Mouse (Mus musculus): ENCODE data around the gene Slc6a12.
A peak's percentile ranks its signal among the peaks of the same experiment; 100 is the strongest.

The Slc6a12 gene

DNA sequence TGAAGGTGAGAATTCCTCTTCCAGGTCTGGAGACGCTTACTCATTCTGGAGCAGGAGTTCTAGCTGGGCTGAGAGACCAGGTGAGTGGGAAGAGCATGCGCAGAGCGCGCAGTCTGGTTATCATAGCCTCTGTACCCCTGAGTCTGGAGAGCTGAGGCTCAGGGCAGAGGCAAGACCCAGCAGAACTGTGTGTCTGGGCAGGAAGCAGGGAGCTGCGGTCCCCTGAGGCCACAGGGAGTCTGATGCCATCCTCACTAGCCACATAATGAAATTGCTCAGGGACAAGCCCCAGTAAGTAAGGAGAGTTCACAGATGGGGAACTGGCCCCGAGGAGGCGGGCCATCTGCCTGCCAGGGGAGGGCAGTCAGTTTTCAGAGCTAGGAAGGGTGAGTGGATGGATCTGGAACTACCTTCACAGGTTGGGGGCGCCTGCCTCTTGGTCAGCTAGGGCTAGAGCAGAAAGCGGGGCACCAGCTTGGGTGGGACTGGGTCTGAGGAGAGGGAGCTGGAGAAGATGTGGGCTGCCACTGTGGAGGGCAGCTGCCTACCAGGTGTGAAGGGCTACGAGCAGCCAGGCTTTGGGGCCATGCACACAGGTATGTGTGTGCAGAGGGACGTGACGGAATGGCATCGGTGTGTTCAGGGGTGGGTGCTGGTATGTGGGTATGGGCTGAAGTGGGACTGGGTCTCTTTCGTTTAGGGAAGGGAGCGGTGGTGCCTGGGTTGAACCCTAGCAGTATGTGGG lies at the start of gene Slc6a12:
Slc6a12 (plus strand) TSS at position 51 of the 745 bp plus-strand sequence.
- peak; percentile 52 for DNase-seq (ENCODE audit: low read depth, low spot score)

DNA sequence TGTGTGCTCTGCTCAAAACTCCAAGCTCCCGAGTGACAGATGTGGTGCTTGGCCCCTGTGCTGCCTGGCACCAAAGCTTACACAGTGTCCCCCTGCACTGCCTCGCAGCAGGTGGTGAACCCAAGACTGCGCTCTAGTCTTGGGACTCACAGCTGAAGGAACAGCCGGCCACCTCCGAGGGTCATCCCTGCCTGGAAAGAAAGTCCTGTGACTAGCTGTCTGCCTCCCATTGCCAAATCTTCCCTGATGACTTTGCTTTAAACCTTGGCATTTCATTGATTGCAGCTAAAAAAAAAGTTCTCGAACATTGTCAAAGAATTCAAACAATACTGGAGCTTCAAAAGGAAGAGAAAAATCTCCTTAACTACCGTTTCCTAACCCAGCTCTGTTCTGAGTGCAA lies 43.6 kb upstream of the Slc6a12 start:
- no peak for DNase-seq (ENCODE audit: low read depth, low spot score)

DNA sequence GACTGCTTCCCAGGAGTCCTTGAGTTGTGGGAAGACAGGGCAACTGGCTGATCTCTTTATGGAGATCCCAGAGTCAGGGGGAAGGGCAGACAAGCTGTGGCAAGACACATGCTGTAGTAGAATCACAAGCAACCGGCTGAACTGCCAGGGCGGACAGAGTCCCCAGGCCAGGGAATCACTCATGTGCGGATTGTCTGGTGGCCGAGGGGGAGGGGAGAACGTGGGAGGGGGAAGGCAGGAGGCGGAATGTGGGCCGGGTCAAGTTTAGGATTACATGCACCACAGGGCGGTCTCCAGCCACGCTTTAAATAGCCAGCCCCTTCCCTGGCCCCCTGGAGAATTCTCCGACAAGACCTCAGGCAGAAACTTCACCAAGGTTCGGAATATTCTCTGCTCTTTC lies 42.9 kb upstream of the Slc6a12 start, which contains the start of gene Slc6a13:
Slc6a13 (plus strand) TSS at position 274 of the 400 bp plus-strand sequence.
- DNase-seq (ENCODE audit: low read depth, low spot score) = no peak

DNA sequence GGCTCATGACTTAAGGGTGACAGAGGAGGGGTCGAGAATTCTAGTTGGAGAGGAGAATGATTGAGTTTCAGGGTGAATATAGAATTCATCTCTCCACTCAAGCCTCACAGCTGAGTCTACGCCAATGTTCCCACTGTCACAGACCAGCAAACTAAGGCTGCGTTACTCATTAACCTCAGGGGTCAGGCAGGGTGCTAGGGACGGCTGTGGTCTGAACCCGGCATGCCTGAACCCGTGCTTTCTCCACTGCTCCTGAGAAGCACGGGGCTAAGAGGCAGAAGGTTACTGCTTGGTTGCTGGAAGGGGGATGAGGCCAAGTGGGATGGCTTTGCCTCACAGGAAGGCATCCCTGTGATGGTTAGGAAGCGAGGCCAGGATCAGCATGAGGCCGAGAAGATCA lies 42.4 kb upstream of the Slc6a12 start:
- DNase-seq (ENCODE audit: low read depth, low spot score) = no peak

DNA sequence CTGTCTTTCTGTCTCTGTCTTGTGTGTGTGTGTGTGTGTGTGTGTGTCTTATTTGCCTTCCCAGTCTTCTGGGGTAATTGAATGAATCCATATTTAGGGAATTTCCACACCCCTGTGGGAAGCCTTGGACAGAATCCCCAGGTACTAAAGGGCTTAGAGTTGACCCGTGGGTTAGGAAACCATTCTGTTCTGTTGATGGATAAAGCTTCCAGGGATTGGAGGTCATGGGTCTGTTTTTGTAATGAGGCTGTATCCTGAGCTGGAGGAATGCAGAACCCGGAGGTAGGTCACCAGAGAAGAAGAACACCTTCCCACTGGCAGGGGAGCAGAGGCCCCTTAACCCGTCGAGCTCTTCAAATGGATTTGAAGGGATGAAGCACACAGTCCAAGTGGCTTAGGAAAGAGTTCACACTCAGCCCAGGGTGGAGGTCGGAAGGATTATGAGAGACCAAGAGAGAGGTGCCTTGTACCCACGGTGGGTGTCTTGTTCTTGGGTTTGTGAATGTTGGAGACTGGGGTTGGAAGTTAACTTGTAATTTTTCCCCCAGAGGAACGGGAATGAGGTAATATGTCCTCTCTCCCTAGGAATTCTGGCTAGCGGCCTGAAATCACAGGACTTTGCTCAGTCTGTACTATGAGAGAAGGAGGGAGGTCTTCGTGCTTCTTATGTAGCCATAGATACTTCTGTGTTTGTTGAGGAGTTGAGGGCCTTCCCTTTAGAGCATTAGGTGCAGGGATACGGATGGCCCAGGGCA lies 39.2 kb upstream of the Slc6a12 start:
- DNase-seq (ENCODE audit: low read depth, low spot score) = no peak

DNA sequence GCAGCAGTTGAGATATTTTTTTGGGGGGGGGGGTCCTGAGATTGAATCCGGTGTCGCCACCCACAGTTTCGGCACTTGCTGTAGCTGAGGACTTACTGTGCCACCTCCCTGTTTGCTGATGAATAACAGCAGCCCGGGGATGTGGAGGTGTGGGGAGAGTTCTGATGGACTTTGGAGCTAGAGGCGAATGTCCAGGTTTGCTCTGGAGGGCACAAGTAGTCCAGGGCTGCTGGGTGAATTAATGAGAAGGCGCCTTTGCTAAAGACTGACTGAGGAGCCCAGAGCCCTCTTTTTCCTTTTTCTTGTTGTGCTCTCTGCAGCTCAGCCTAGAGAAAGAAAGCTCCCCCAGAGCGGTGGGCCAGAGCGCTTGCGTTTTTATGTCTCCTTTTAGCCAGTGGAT lies 38.2 kb upstream of the Slc6a12 start:
- DNase-seq (ENCODE audit: low read depth, low spot score) = no peak

DNA sequence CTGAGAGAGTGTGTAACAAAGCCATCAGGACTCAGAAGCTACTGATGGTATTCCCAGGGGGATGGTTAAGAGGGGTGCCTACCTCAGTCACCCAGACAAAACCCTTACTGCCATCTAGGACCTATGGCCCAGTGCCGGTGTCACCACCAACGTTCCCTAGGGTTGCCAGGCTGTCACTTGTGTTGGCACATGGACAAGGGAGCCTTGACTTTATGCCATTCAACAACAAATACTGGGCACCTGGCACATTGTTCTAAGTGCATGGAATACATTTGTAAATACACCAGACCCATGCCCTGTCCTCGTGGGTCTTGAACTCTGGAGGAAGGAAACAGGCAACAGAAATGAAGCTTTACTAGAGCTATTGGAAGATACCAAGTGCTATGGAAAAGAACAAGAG lies 37.3 kb upstream of the Slc6a12 start:
- no peak for DNase-seq (ENCODE audit: low read depth, low spot score)

DNA sequence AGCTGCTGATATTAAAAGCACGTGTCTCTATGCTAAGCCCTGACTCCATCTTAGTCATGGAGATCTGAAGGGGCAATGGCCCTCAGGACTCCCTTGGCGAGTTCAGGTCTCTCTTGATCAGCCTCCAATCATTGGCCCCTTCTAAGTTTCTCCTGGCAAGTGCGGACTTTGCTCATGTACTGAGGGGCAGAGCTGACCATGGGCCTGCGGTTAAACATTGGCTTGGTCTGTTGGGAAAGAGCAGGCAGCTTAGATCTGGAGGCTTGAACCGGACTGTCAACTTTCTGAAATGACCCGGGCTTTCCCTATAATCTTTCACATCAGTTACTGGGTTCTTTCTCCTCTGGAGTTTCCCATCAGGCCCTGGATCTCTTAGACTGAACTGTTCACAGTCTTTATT lies 31.9 kb upstream of the Slc6a12 start:
- DNase-seq (ENCODE audit: low read depth, low spot score) = no peak

DNA sequence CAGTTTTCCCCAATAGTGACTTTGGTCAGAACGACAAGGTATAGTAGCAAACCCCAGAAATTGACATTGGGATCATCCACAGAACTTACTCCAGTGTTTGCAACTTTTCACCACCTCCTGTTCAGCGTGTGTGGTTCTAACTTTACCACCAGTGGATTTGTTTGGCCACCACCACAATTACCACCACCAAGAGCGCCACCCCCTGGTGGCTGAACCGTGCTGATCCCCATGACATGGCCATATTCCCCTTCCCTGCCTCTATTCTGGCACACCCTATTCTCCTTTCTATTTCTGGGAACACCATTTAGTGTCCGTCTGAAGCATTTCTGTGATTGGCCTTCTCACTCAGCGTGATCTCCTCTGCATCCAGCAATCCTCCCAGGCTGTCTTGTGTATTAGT lies 23.8 kb upstream of the Slc6a12 start:
- peak; percentile 20 for DNase-seq (ENCODE audit: low read depth, low spot score)

DNA sequence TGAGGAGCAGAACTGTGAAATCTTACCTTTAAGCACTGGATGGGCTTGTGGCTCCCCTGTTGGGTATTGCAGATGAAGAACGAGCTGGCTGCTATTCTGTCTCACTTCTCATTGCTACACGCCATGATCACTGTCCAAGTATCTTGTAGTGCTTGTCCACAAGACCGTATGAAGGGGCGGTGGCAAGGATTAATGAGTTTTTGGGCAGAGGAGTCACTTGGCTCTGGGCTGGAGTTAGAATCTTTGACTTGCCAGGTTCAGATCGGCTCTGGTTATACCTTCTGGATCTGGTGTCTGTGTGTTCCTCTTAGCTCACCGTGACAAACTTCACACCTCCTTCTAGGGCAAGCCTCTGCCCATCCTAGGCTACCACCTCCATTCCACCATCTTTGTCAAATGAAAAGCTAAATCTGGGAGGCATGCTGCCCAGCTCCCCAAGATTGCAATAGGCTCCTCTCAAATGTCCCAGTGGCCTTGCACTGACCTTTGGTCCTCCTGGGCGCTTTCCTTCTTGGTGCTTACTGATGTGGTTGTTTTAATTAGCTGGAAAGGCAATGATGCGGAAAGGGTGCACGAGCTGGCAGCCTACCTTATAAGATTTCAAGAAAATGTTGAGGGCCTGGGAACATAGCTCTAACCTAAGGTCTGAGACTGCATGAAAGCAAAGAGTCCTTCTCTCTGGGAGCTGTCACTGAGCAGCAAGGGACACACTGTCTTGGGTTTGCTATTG lies 20.3 kb upstream of the Slc6a12 start:
- DNase-seq (ENCODE audit: low read depth, low spot score) = no peak

DNA sequence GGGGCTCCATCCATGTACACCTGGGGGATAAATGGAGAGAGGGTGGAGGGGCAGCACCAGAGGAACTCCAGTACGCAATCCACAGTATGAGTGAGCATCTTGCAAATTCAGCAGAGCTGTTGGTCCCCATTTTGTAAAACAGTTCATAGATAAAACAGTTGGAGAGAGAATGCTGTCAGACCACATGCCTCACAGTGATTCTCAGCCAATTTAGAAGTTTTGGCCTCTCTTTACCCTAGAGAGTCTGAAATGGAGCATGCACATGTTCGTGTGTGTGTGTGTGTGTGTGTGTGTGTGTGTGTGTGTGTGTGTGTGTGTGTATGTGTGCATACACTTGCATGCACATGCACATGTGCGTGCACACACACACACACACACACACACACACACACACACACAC lies 17.6 kb upstream of the Slc6a12 start:
- no peak for DNase-seq (ENCODE audit: low read depth, low spot score)

DNA sequence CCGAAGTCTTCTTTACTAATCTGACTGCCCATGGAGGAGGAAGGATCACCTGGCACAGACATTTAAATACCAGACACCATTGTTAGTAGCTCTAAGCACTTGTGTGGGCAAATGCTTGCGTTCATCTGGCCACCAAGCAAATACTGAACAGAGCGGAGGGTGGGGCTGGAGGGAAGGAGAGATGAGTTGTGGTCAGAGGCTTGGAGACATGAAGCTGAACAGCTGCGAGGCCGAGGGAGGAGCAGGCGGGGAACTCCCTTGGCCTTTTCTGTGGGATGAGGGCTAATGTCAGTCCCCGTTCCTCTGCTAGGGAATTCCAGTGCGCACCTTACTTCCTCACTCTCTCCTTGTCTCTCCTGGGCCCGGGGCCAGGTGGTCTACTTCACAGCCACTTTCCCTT lies 17.1 kb upstream of the Slc6a12 start:
- DNase-seq (ENCODE audit: low read depth, low spot score) = no peak

DNA sequence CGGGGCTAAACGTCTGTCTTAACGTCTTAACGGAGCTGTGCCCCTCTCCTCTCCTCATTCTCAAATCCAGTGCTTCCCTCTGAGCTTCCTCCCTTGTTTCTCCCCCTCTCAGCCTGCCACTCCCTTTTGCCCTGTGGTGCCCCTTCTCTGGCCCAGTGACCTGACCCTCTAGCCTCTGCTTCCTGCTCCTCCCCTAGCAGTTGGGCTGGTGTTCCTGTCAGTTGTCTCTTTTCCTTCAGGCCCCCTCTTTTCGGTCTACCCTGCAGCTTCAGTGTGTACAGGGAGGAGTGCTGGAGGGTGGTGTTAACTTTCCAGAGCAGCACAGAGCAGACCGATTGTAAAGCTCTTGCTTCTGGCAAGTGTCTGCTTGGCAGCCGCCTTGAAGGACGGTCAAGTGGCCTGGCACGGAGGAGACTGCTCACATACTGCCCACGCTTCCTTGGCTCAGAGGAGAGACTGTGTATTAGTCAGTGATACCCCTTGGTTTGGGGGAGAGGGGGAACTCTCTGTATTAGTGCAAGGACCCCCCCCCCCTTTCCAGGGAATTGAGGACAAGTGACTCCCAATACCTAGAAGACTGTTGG lies 16.3 kb upstream of the Slc6a12 start:
- no peak for DNase-seq (ENCODE audit: low read depth, low spot score)

DNA sequence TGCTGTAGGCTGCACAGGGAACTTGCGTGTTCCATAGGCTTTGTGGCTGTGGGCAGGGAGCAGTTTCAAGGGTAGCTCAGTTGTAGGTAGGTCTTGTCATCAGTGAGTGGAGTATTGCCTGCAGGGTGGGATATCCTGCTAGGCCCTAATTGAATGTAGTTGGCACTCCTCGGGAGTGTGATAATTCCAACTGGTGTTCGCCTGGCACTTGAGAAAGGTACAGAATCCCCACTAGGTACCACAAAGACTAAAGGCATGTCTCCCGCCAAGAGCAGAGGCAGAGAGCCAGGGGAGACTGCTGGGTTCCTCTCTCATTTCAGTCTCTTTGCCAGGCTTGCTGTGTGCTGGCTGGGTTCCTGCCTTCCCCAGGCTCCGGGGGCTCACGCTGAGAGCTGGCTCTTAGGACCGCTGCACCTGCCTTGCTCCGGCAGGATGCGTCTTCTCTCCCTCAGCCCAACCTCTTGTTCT lies 14.4 kb upstream of the Slc6a12 start:
- DNase-seq (ENCODE audit: low read depth, low spot score) = no peak

DNA sequence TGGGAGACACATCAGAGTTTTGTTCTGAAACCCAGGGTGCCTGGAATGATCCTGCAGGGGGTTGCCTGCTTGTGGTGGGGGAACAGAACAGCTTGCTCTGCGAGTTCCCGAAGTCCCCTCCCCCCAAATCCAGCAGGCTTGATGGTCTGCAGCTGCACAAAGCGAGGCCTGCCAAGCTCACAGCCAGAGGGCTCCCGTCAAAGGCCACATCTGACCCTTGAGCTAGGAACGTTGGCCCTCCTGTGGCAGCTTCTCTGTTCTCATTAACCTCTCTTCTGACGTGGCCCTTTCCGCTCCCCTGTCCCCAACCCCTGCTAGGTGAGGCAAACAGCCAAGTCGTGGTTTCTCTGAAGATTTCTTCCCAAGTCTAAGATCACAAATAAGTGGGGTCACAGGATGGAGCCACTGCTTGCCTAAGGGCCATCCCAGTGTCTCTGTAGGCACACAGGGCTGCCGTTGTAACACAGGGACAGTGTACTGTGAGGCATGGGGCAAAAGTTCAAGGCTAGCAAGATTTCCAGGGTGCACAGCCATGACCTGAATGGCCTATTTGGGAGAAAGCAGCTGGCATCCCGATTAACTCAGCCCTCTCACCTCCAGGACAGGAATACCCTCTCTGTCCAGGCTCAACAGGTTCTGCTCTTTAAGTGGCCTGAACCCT lies 12.9 kb upstream of the Slc6a12 start:
- DNase-seq (ENCODE audit: low read depth, low spot score) = no peak

DNA sequence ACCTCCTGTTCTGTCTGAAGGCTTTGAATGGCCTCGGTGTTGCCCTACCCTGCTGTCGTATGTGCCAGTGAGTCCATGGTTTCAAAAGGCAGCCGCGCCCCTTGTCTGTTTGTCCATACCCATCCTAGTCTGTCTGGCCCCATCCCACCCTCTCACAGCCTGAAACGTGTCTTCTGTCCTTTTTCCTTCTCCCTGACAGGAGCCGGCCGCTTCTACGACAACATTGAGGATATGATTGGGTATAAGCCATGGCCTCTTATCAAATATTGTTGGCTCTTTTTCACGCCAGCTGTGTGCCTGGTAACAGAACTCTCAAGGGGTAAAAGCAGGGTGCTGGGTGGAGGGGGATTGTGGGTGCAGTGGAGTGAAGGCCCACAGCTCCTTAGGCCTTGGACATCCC lies 7.0 kb upstream of the Slc6a12 start:
- DNase-seq (ENCODE audit: low read depth, low spot score) = no peak

DNA sequence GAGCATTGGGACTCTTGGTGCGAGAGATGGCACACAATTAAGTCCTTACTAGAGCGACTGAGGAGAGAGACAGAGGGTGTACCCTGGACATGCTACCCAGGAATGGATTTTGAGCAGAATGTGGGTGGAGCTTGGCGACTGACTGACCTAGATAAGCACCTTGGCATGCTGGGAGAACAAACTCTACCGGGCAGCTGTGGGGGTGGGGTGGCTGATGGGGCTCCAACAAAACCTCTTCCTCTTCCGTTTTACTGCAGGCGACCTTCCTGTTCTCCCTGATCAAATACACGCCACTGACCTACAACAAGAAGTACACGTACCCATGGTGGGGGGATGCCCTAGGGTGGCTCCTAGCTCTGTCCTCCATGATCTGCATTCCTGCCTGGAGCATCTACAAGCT lies 6.3 kb upstream of the Slc6a12 start:
- DNase-seq (ENCODE audit: low read depth, low spot score) = no peak

DNA sequence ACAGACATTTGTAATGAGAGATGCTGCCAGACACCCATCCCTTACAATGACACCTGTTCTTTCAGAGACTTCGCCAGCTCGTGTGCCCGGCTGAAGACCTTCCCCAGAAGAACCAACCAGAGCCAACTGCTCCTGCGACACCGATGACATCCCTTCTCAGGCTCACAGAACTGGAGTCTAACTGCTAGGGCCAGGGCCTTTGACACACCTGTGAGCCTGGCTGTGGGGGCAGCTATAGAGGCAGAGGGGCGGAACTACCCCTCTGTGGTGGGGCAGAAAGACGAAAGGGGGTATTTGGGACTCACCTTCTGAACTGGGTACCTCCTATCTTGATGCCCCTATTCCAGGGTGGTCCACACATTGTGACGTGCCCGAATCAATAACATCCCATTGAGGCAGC lies 5.6 kb upstream of the Slc6a12 start:
- DNase-seq (ENCODE audit: low read depth, low spot score) = no peak

DNA sequence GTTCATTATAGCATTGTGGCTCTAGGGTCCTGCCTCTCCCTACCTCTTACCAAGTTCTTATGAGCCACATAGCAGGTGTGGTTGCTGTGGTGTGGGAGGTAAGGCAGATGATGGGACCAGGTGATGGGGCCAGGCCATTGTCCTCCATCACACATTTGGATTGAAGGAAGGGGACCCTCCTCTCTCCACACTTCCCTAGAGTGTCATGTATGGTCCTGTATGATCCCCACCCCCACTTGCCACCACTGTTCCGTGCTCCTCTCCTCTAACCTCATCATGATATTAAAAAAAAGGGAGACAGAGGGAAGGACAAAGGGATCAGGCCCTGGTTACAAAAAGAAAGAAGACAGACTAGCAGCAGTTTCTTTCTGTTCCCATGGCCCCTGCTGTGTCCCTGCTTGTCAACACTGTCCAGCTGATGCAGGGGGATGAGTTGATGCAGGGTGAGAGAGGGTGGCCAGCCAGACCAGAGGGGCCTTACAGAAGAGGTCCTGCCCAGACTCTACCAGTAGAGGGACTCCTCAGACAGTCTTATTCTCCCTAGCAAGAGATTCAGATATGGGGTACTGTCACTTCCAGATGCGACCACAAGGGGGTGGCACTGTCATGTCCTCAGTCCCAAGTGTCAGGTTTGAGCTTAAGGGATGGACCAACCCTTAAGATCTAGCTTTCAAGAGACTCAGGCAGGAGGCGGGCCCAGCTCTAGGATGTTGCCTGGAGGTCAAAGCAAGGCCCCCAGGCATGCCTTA lies 4.9 kb upstream of the Slc6a12 start:
- DNase-seq (ENCODE audit: low read depth, low spot score) = peak; percentile 87

DNA sequence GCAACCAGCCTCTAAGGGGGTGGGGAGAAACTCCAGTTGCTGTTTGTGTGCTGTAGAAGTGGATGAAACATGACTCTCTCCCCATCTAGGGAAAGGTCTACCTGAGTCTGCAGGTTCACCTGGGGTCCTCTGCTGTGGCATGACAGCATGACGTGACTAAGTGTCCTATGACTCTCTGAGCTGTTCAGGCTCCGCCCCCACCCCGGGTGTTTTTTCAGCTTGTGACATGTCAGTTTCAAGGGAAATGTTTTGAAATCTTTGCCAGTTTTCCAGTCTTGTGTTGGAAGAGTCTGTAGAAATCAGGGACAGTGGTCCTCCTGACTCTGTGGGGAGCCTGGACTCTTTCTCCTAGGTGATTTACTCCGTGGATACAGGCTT lies 4.4 kb upstream of the Slc6a12 start:
- no peak for DNase-seq (ENCODE audit: low read depth, low spot score)

DNA sequence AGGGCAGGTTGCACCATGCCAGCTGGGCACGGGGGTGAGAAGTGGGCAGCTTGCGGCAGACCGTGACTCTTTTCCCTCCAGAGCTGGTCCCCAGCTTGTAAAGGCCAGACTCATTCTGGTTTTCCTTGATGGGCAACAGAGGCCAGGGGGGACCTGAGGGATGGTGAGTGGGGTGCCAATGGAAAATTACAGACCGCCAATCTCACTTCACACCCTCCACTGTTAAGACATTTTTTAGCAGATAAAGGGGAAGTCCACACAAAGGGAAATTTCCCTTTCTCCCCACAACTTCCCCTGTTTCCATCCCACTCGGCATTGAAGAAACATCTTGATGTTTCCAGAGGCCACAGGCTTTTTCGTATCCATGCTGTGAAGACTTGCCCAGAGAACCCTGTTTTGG lies 1.2 kb upstream of the Slc6a12 start:
- DNase-seq (ENCODE audit: low read depth, low spot score) = peak; percentile 32

All from A20 (cell line).